Mouse (Mus musculus): Measurements from ENCODE around the gene Olfr340.
"Not testable (repeated sequence)": the region's sequence is repeated elsewhere in the genome, so short reads cannot be mapped to it uniquely, and the experiment has no call there.

Olfr340 gene

GRCm38 (mm10) chr2:36452287-36452686 is at the start of gene Olfr340:
Gene Olfr340, plus strand, starts transcription at chr2:36452587.
- DNase-seq: no peak

GRCm38 (mm10) chr2:36415174-36415573 is 37.2 kb upstream of the Olfr340 start:
- not testable (repeated sequence) for DNase-seq

GRCm38 (mm10) chr2:36415591-36415990 is 36.8 kb upstream of the Olfr340 start:
- not testable (repeated sequence) for DNase-seq

- DNase-seq: no peak
Measured at GRCm38 (mm10) chr2:36418647-36419046, 33.7 kb upstream of the Olfr340 start, which contains the start of gene Olfr339. Gene Olfr339, plus strand, starts transcription at chr2:36418947.

- no peak for DNase-seq
Measured at GRCm38 (mm10) chr2:36473634-36474033, 21.2 kb downstream of the Olfr340 start.

- DNase-seq: no peak
Measured at GRCm38 (mm10) chr2:36482368-36482767, 30.0 kb downstream of the Olfr340 start, which contains the start of gene Olfr341. Gene Olfr341, minus strand, starts transcription at chr2:36482468.

Measured in thymus, postnatal 25 days (tissue).